Mouse (Mus musculus) forebrain, embryonic 13.5 days (tissue): ENCODE data around the gene Tcp11l2. TPM values are rescaled to one million over a fixed set of nuclear protein-coding genes. Genes with fewer than 3 reads are reported as not detected.

ENCODE experiments used
- ATAC-seq: fragments of 200-750 bp; cut with Nextera tagmentation; 2 replicates; pipeline ENCODE4 v1.8.0; 2017
- H3K27ac ChIP-seq: fragments of 300-500 bp; sonication (generic); 2 replicates; pipeline ENCODE4 v1.5.1; 2015; ENCODE audit warnings: inconsistent platforms, mild to moderate bottlenecking, moderate library complexity
- H3K27me3 ChIP-seq: fragments of 300-500 bp; sonication (generic); 2 replicates; pipeline ENCODE4 v1.6.1; 2015; ENCODE audit warnings: mild to moderate bottlenecking, inconsistent platforms
- H3K36me3 ChIP-seq: fragments of 300-500 bp; sonication (generic); 2 replicates; pipeline ENCODE4 v1.6.1; 2015; ENCODE audit warnings: mild to moderate bottlenecking, inconsistent platforms; ENCODE audit not compliant: poor library complexity, severe bottlenecking
- H3K4me1 ChIP-seq: fragments of 300-500 bp; sonication (generic); 2 replicates; pipeline ENCODE4 v1.6.1; 2015; ENCODE audit warnings: inconsistent platforms
- H3K4me2 ChIP-seq: fragments of 300-500 bp; sonication (generic); 2 replicates; pipeline ENCODE4 v1.6.1; 2015; ENCODE audit warnings: inconsistent platforms, mild to moderate bottlenecking, moderate library complexity
- H3K4me3 ChIP-seq: fragments of 300-500 bp; sonication (generic); 2 replicates; pipeline ENCODE4 v1.5.1; 2015; ENCODE audit warnings: mild to moderate bottlenecking, inconsistent platforms
- H3K9ac ChIP-seq: fragments of 300-500 bp; sonication (generic); 2 replicates; pipeline ENCODE4 v1.6.1; 2015; ENCODE audit warnings: mild to moderate bottlenecking, inconsistent platforms
- H3K9me3 ChIP-seq: fragments of 300-500 bp; sonication (generic); replicated peaks from 2 replicates; pipeline ENCODE4 v1.6.1; 2016; ENCODE audit warnings: inconsistent platforms
- WGBS: fragments of 180-500 bp; shearing (Covaris S2); methylation state at CpG from one replicate; pipeline ENCODE4 v1.1.7; 2015; 5-methylcytosine and 5-hydroxymethylcytosine counted together
- polyA plus RNA-seq: library from polyadenylated mRNA; unstranded; fragments of >200 nt; fragmentation: Nextera tagmentation; extraction: Ambion mirVana; gene quantifications from 2 replicates; pipeline ENCODE4 v1.2.1, GENCODE M21; 2015

The Tcp11l2 gene
- polyA plus RNA-seq, 1 experiment from 2014 or later = 16.7 TPM

DNA sequence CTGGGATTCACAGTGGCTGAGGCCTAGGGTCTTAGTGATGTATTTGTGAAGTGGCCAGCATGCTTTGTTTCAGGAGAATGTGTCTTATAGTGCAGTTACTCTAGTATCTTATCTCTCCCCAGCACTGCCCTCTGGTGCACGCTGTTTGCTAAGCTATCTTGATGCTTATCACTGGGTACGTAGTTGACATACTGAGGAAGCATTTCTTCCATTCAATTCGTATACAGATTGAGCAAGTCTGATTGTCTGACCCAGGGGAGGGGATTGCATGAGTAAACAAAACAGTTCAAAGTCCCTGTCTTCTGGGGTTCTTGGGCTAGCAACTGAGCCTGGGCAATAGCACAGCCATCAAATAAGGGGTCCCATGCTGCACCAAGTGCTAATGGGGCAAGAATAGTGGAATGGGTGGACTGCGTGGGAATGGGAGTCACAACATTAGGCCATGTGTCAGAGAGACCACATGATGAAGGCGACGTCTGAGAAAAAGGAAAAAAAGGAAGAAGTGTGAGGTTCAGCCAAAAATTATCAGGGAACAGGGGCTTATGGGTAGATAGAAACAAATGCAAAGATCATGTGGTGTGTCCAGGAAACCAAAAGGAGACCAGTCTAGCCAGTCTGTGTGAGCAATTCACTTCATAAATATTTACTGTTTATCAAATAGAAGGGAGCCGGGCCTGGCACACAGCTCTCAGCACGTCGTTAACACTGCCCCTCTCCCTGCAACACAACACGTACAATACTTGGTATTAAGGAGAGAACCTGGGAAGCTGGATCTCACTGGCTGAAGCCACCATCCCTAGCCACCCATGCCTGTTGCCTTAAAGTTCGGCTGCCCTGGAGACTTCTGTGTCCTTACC is 33.4 kb upstream of the Tcp11l2 start:
- no peaks in the 10 kb centered on the region for H3K9me3 ChIP-seq
- no peak overlapping the region for H3K4me2 ChIP-seq
- whole genome bisulfite sequencing = 73% methylated on average over 11 of the region's 11 CpGs
- no peak for ATAC-seq
- no peaks in the 10 kb centered on the region for H3K36me3 ChIP-seq
- no peak overlapping the region for H3K4me3 ChIP-seq
- no peak overlapping the region for H3K9ac ChIP-seq
- H3K4me1 ChIP-seq = no peaks in the 10 kb centered on the region
- no peaks in the 10 kb centered on the region for H3K27me3 ChIP-seq
- H3K27ac ChIP-seq = no peak overlapping the region

DNA sequence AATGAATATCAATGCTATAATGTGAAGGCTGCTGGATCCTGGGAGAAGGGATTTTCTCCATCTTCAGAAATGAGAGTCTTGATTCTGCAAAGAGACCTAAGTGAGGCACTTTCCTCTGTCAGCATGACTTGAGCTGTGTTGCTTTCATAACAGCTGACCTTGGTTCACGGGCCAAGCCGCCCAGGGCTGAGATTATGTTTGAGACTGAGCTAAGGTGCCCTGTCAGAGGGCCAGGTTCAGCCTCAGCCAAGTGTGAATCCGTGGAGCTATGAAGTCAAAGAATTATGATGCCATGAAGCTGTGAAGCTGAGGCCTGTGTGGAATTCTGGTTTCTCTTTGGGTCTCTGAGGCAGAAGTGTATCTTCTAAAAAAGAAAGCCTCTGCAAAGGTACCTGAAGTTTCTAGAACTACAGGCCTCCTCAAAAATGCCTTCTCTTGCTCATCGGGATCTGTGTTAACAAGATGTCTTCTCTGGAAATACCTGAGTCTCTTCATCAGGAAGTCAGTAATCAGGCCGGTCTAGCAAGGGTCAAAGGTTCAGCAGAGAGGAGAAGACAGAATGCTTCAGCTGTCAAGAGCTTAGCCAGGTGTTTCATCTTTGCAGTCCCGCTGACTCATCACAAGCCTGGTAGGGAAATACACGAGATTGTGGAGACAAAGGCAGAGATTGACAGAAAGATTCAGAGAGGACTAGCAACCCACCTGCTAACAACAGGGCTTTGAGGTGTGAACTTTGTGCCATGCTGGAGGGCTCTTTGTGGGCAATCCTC is 31.4 kb upstream of the Tcp11l2 start:
- H3K9me3 ChIP-seq = no peaks in the 10 kb centered on the region
- no peak overlapping the region for H3K4me2 ChIP-seq
- H3K4me3 ChIP-seq = no peak overlapping the region
- H3K4me1 ChIP-seq = no peaks in the 10 kb centered on the region
- H3K9ac ChIP-seq = no peak overlapping the region
- H3K27ac ChIP-seq = no peak overlapping the region
- no peak for ATAC-seq
- H3K36me3 ChIP-seq = no peaks in the 10 kb centered on the region
- WGBS = 76% methylated on average over 7 of the region's 7 CpGs
- H3K27me3 ChIP-seq = no peaks in the 10 kb centered on the region

DNA sequence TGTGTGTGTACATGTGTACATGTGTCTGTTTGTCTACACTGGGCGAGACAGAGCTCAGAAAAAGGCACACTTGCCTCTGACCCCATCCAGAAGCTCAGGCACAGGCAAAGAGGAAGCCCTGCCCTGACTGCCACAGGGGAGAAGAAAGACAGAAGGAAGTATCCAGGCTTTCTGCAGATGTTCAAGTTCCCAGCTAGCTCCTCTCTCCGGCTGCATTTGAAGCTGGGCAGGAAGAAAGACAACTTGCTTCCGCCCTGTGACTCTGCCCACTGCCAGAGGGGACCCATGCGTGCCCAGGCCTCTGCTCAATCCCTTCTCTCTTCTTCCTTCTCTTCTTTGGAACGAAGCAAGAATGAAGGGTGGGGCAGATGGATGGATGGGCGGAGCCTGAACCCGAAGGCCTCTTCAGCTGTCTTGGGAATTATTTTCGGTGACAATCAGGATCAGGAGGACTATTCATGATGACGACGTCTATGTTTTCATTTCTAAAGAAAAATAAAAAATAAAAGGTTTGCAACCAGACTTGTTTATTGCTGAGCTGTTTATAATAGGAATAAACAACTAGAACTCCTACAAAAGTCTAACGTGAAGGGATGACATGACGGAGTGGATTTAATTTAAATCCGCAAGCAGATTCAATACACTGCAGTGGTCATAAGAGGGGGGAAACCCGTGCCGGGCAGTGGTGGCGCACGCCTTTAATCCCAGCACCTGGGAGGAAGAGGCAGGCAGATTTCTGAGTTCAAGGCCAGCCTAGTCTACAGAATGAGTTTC is 27.1 kb upstream of the Tcp11l2 start:
- Histone ChIP-seq H3K27me3 (no peaks in the 10 kb centered on the region), H3K4me3 (no peak overlapping the region), H3K36me3 (no peaks in the 10 kb centered on the region), H3K4me1 (no peaks in the 10 kb centered on the region), H3K9me3 (no peaks in the 10 kb centered on the region), H3K4me2 (no peak overlapping the region), H3K9ac (no peak overlapping the region), H3K27ac (no peak overlapping the region)
- no peak for ATAC-seq
- 81% methylated on average over 17 of the region's 17 CpGs for WGBS

DNA sequence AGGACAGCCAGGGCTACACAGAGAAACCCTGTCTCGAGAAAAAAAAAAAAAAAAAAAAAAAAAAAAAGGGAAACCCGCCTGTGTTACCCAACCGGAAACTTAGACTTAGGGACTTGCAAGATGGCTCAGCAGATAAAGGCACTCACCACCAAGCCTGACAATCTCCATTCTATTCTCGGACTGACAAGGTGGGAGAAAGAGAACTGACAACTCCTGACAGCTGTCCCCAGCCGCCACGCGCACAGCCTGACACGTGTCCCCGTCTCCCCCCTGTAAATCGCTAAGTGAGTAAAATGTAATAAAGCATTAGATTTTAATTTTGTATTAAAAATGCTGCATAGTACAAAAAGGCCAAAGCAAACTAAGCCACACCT is 26.5 kb upstream of the Tcp11l2 start:
- no peaks in the 10 kb centered on the region for H3K27me3 ChIP-seq
- no peak overlapping the region for H3K27ac ChIP-seq
- H3K36me3 ChIP-seq = no peaks in the 10 kb centered on the region
- no peaks in the 10 kb centered on the region for H3K4me1 ChIP-seq
- no peaks in the 10 kb centered on the region for H3K9me3 ChIP-seq
- WGBS = 88% methylated on average over 10 of the region's 10 CpGs
- no peak overlapping the region for H3K4me2 ChIP-seq
- H3K9ac ChIP-seq = no peak overlapping the region
- no peak overlapping the region for H3K4me3 ChIP-seq
- ATAC-seq = no peak

GRCm38 (mm10) chr10:84551846-84552245 is 24.6 kb upstream of the Tcp11l2 start:
- H3K27ac ChIP-seq = no peak overlapping the region
- H3K9ac ChIP-seq = no peak overlapping the region
- H3K4me1 ChIP-seq = no peaks in the 10 kb centered on the region
- no peaks in the 10 kb centered on the region for H3K27me3 ChIP-seq
- no peaks in the 10 kb centered on the region for H3K36me3 ChIP-seq
- no peak overlapping the region for H3K4me3 ChIP-seq
- WGBS = 92% methylated on average over 3 of the region's 3 CpGs
- ATAC-seq = no peak
- no peaks in the 10 kb centered on the region for H3K9me3 ChIP-seq
- no peak overlapping the region for H3K4me2 ChIP-seq

DNA sequence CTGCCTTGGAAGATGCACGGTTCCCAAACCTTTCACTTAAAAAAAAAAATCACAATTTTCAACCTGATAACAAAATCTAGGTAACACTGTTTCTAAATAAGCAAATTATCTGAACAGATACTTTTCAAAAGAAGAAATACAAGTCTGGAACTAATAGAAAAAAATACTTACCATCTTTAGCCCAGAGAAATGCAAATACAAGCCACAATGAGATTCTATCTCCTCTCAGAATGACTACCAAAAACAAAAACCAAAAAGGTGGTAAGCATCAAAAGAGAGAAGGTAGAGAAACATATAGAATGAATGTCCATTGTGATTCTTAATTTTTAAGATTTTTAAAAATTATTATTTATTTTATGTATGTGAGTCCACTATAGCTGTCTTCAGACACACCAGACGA is 23.9 kb upstream of the Tcp11l2 start:
- H3K27me3 ChIP-seq = no peaks in the 10 kb centered on the region
- H3K27ac ChIP-seq = no peak overlapping the region
- H3K36me3 ChIP-seq = no peaks in the 10 kb centered on the region
- no peaks in the 10 kb centered on the region for H3K9me3 ChIP-seq
- WGBS = 94% methylated on average over 2 of the region's 2 CpGs
- H3K4me1 ChIP-seq = no peaks in the 10 kb centered on the region
- no peak overlapping the region for H3K9ac ChIP-seq
- H3K4me3 ChIP-seq = no peak overlapping the region
- H3K4me2 ChIP-seq = no peak overlapping the region
- no peak for ATAC-seq

- no peak overlapping the region for H3K27ac ChIP-seq
- ATAC-seq = no peak
- no peak overlapping the region for H3K4me3 ChIP-seq
- no peaks in the 10 kb centered on the region for H3K9me3 ChIP-seq
- no peak overlapping the region for H3K4me2 ChIP-seq
- no peaks in the 10 kb centered on the region for H3K36me3 ChIP-seq
- H3K27me3 ChIP-seq = no peaks in the 10 kb centered on the region
- WGBS = 39% methylated on average over 6 of the region's 6 CpGs
- no peaks in the 10 kb centered on the region for H3K4me1 ChIP-seq
- H3K9ac ChIP-seq = no peak overlapping the region
Measured at GRCm38 (mm10) chr10:84554291-84555009, 22.0 kb upstream of the Tcp11l2 start.

GRCm38 (mm10) chr10:84556120-84556519 is 20.3 kb upstream of the Tcp11l2 start:
- H3K36me3 ChIP-seq = no peaks in the 10 kb centered on the region
- ATAC-seq = no peak
- WGBS = 77% methylated on average over 2 of the region's 2 CpGs

GRCm38 (mm10) chr10:84558511-84558910 is 17.9 kb upstream of the Tcp11l2 start:
- Histone ChIP-seq H3K4me2 (no peak overlapping the region), H3K27ac (no peak overlapping the region), H3K9me3 (no peaks in the 10 kb centered on the region), H3K4me1 (no peaks in the 10 kb centered on the region), H3K36me3 (no peaks in the 10 kb centered on the region), H3K9ac (no peak overlapping the region), H3K27me3 (no peaks in the 10 kb centered on the region), H3K4me3 (no peak overlapping the region)
- WGBS = 86% methylated on average over 1 of the region's 1 CpGs
- no peak for ATAC-seq

More at GRCm38 (mm10) chr10:84556120-84556519, 20.3 kb upstream of the Tcp11l2 start:
- H3K9me3 ChIP-seq = no peaks in the 10 kb centered on the region
- no peak overlapping the region for H3K27ac ChIP-seq
- no peaks in the 10 kb centered on the region for H3K27me3 ChIP-seq
- no peak overlapping the region for H3K4me2 ChIP-seq
- H3K4me3 ChIP-seq = no peak overlapping the region
- H3K4me1 ChIP-seq = no peaks in the 10 kb centered on the region
- H3K9ac ChIP-seq = no peak overlapping the region

GRCm38 (mm10) chr10:84559986-84560385 is 16.4 kb upstream of the Tcp11l2 start:
- 97% methylated on average over 4 of the region's 4 CpGs for WGBS
- H3K9me3 ChIP-seq = no peaks in the 10 kb centered on the region
- ATAC-seq = no peak
- no peaks in the 10 kb centered on the region for H3K4me1 ChIP-seq
- H3K4me3 ChIP-seq = no peak overlapping the region
- H3K9ac ChIP-seq = no peak overlapping the region
- no peaks in the 10 kb centered on the region for H3K36me3 ChIP-seq
- H3K27ac ChIP-seq = no peak overlapping the region
- H3K4me2 ChIP-seq = no peak overlapping the region
- H3K27me3 ChIP-seq = no peaks in the 10 kb centered on the region

DNA sequence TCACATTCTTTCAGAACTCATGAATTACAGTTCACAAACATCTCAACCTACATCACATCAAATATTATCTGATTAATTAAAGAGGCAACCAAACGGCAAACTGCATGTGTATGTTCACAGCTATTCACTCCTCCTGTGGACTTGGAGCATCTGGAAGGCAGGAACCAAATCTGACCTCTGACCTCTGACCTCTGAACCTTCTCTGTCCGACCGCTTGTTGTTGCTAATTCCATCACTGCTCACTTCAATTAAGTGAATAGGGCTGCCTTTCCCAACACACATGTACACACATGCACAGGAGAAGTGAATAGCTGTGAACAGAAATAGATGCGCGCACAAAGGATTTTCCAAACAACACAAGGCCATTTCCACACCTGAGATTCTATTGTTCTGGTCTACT is 14.3 kb upstream of the Tcp11l2 start:
- Histone ChIP-seq H3K9ac (no peak overlapping the region), H3K27ac (no peak overlapping the region), H3K4me3 (no peak overlapping the region), H3K27me3 (no peaks in the 10 kb centered on the region), H3K4me1 (no peaks in the 10 kb centered on the region), H3K4me2 (no peak overlapping the region), H3K36me3 (no peaks in the 10 kb centered on the region), H3K9me3 (no peaks in the 10 kb centered on the region)
- no peak for ATAC-seq
- WGBS = 73% methylated on average over 5 of the region's 5 CpGs
